Mouse (Mus musculus): ENCODE results near the gene Oxgr1. TPM values are rescaled to one million over a fixed set of nuclear protein-coding genes. Genes with fewer than 3 reads are reported as not detected.
A peak's percentile ranks its signal among the peaks of the same experiment; 100 is the strongest.

Oxgr1 gene
- 9.3 and 9.9 TPM in 2 replicates for polyA plus RNA-seq (2015; fragmentation: Nextera tagmentation; extraction: Ambion mirVana)

GRCm38 (mm10) chr14:120042187-120042820 is at the start of gene Oxgr1:
Gene Oxgr1, minus strand, starts transcription at chr14:120042435.
- no peaks in the 10 kb centered on the region for H3K36me3 ChIP-seq (ENCODE audit: insufficient read depth, low read length)
- no peak within 1 kb of the TSS for H3K9ac ChIP-seq (ENCODE audit: low read depth, low read length)
- H3K27ac ChIP-seq = peak within 1 kb of the TSS; percentile 62
- H3K9me3 ChIP-seq (replicated peaks; ENCODE audit: low read length) = no peaks in the 10 kb centered on the region
- H3K4me1 ChIP-seq (replicated peaks; ENCODE audit: insufficient read depth, low read length) = no peaks in the 10 kb centered on the region
- 64% methylated on average over 17 of the region's 17 CpGs for WGBS
- H3K4me2 ChIP-seq (ENCODE audit: low read length) = 0 out of 2 replicates have a peak within 1 kb of the TSS, but pooled peaks have one; percentile 6
- H3K27me3 ChIP-seq (ENCODE audit: insufficient read depth, low read length) = no peaks in the 10 kb centered on the region
- no peak within 1 kb of the TSS for H3K4me3 ChIP-seq (replicated peaks; ENCODE audit: low read depth, low read length)
- TF ChIP-seq CTCF (IDR thresholded peaks at IDR 0.05; ENCODE audit: low read depth) = no peak
- peak; percentile 31 for DNase-seq (ENCODE audit: low spot score)
- no peak; the same call in 1 of the 2 replicates for ATAC-seq (replicated peaks; ENCODE audit: low FRiP score, low read depth)

- no peak overlapping the region for H3K4me3 ChIP-seq (replicated peaks; ENCODE audit: low read depth, low read length)
- peak overlapping the region; percentile 36; the same call in 1 of the 2 replicates for H3K27ac ChIP-seq
- DNase-seq (ENCODE audit: low spot score) (peak; percentile 31), ATAC-seq (replicated peaks; ENCODE audit: low FRiP score, low read depth) (no peak)
- WGBS = 8% methylated on average over 1 of the region's 1 CpGs
- no peaks in the 10 kb centered on the region for H3K36me3 ChIP-seq (ENCODE audit: insufficient read depth, low read length)
- no peaks in the 10 kb centered on the region for H3K9me3 ChIP-seq (replicated peaks; ENCODE audit: low read length)
- H3K9ac ChIP-seq (ENCODE audit: low read depth, low read length) = no peak overlapping the region
- H3K4me2 ChIP-seq (ENCODE audit: low read length) = no peak overlapping the region
- no peaks in the 10 kb centered on the region for H3K4me1 ChIP-seq (replicated peaks; ENCODE audit: insufficient read depth, low read length)
- H3K27me3 ChIP-seq (ENCODE audit: insufficient read depth, low read length) = no peaks in the 10 kb centered on the region
- TF ChIP-seq CTCF (IDR thresholded peaks at IDR 0.05; ENCODE audit: low read depth) = no peak
These were observed 48.2 kb upstream of the Oxgr1 start for GRCm38 (mm10) chr14:120090401-120090800.

GRCm38 (mm10) chr14:120089649-120090360 is 47.6 kb upstream of the Oxgr1 start:
- H3K4me2 ChIP-seq (ENCODE audit: low read length) = no peak overlapping the region
- no peaks in the 10 kb centered on the region for H3K27me3 ChIP-seq (ENCODE audit: insufficient read depth, low read length)
- WGBS = 21% methylated on average over 14 of the region's 14 CpGs
- no peak overlapping the region for H3K4me3 ChIP-seq (replicated peaks; ENCODE audit: low read depth, low read length)
- ATAC-seq (replicated peaks; ENCODE audit: low FRiP score, low read depth) (no peak), DNase-seq (ENCODE audit: low spot score) (peak; percentile 79)
- no peaks in the 10 kb centered on the region for H3K9me3 ChIP-seq (replicated peaks; ENCODE audit: low read length)
- TF ChIP-seq CTCF (IDR thresholded peaks at IDR 0.05; ENCODE audit: low read depth) = no peak
- H3K9ac ChIP-seq (ENCODE audit: low read depth, low read length) = no peak overlapping the region
- no peaks in the 10 kb centered on the region for H3K36me3 ChIP-seq (ENCODE audit: insufficient read depth, low read length)
- no peaks in the 10 kb centered on the region for H3K4me1 ChIP-seq (replicated peaks; ENCODE audit: insufficient read depth, low read length)
- H3K27ac ChIP-seq = peak overlapping the region; percentile 36; the same call in 1 of the 2 replicates

- no peaks in the 10 kb centered on the region for H3K4me1 ChIP-seq (replicated peaks; ENCODE audit: insufficient read depth, low read length)
- H3K4me3 ChIP-seq (replicated peaks; ENCODE audit: low read depth, low read length) = no peak overlapping the region
- ATAC-seq (replicated peaks; ENCODE audit: low FRiP score, low read depth) (no peak), DNase-seq (ENCODE audit: low spot score) (no peak)
- H3K4me2 ChIP-seq (ENCODE audit: low read length) = no peak overlapping the region
- TF ChIP-seq CTCF (IDR thresholded peaks at IDR 0.05; ENCODE audit: low read depth) = no peak
- H3K9me3 ChIP-seq (replicated peaks; ENCODE audit: low read length) = no peaks in the 10 kb centered on the region
- no peaks in the 10 kb centered on the region for H3K27me3 ChIP-seq (ENCODE audit: insufficient read depth, low read length)
- H3K9ac ChIP-seq (ENCODE audit: low read depth, low read length) = no peak overlapping the region
- H3K36me3 ChIP-seq (ENCODE audit: insufficient read depth, low read length) = no peaks in the 10 kb centered on the region
- WGBS = 70% methylated on average over 7 of the region's 7 CpGs
- H3K27ac ChIP-seq = no peak overlapping the region
These were observed 46.9 kb upstream of the Oxgr1 start for GRCm38 (mm10) chr14:120089006-120089648.

- Histone ChIP-seq H3K4me3 (replicated peaks; ENCODE audit: low read depth, low read length) (no peak overlapping the region), H3K27ac (no peak overlapping the region), H3K9ac (ENCODE audit: low read depth, low read length) (no peak overlapping the region), H3K4me2 (ENCODE audit: low read length) (no peak overlapping the region), H3K4me1 (replicated peaks; ENCODE audit: insufficient read depth, low read length) (no peaks in the 10 kb centered on the region), H3K9me3 (replicated peaks; ENCODE audit: low read length) (no peaks in the 10 kb centered on the region), H3K36me3 (ENCODE audit: insufficient read depth, low read length) (no peaks in the 10 kb centered on the region), H3K27me3 (ENCODE audit: insufficient read depth, low read length) (no peaks in the 10 kb centered on the region)
- ATAC-seq (replicated peaks; ENCODE audit: low FRiP score, low read depth) (no peak), DNase-seq (ENCODE audit: low spot score) (no peak)
- WGBS = 80% methylated on average over 9 of the region's 9 CpGs
- TF ChIP-seq CTCF (IDR thresholded peaks at IDR 0.05; ENCODE audit: low read depth) = no peak
These were observed 41.9 kb upstream of the Oxgr1 start for GRCm38 (mm10) chr14:120084084-120084667.

- Histone ChIP-seq H3K4me3 (replicated peaks; ENCODE audit: low read depth, low read length) (no peak overlapping the region), H3K27ac (no peak overlapping the region), H3K9me3 (replicated peaks; ENCODE audit: low read length) (no peaks in the 10 kb centered on the region), H3K4me2 (ENCODE audit: low read length) (no peak overlapping the region), H3K9ac (ENCODE audit: low read depth, low read length) (no peak overlapping the region), H3K4me1 (replicated peaks; ENCODE audit: insufficient read depth, low read length) (no peaks in the 10 kb centered on the region), H3K36me3 (ENCODE audit: insufficient read depth, low read length) (no peaks in the 10 kb centered on the region), H3K27me3 (ENCODE audit: insufficient read depth, low read length) (no peaks in the 10 kb centered on the region)
- peak; percentile 75 for TF ChIP-seq CTCF (IDR thresholded peaks at IDR 0.05; ENCODE audit: low read depth)
- DNase-seq (ENCODE audit: low spot score) (peak; percentile 88), ATAC-seq (replicated peaks; ENCODE audit: low FRiP score, low read depth) (no peak)
- 48% methylated on average over 2 of the region's 2 CpGs for WGBS
These were observed 34.0 kb upstream of the Oxgr1 start for GRCm38 (mm10) chr14:120076192-120076591.
